Mouse (Mus musculus): ENCODE measurements around the gene Tmem245. TPM values are rescaled to one million over a fixed set of nuclear protein-coding genes. Genes with fewer than 3 reads are reported as not detected.
"Not testable (repeated sequence)": the region's sequence is repeated elsewhere in the genome, so short reads cannot be mapped to it uniquely, and the experiment has no call there.

Tmem245 gene
- total RNA-seq, 2 experiments from 2014 or later, result 48.4 to 52.9 TPM

GRCm38 (mm10) chr4:56926971-56927370, 20.3 kb downstream of the Tmem245 start:
- DNase-seq, result peak; percentile 26 to 33

- DNase-seq, result no peak
These were observed 25.0 kb downstream of the Tmem245 start for GRCm38 (mm10) chr4:56922229-56922628.

GRCm38 (mm10) chr4:56915732-56916325, 31.4 kb downstream of the Tmem245 start:
- DNase-seq, result no peak

- DNase-seq, result no peak
These were observed 32.5 kb downstream of the Tmem245 start for GRCm38 (mm10) chr4:56914761-56915160.

- DNase-seq, result no peak
These were observed 32.9 kb downstream of the Tmem245 start for GRCm38 (mm10) chr4:56914338-56914737.

GRCm38 (mm10) chr4:56912382-56913001, 34.7 kb downstream of the Tmem245 start:
- DNase-seq, result no peak

GRCm38 (mm10) chr4:56909568-56909967, 37.7 kb downstream of the Tmem245 start:
- no peak for DNase-seq

- DNase-seq, result no peak
These were observed 39.6 kb downstream of the Tmem245 start for GRCm38 (mm10) chr4:56907671-56908070.

- no peak for DNase-seq
These were observed 40.3 kb downstream of the Tmem245 start for GRCm38 (mm10) chr4:56906926-56907325.

- DNase-seq, result no peak
These were observed 41.7 kb downstream of the Tmem245 start for GRCm38 (mm10) chr4:56905507-56905906.

GRCm38 (mm10) chr4:56901671-56902070, 45.6 kb downstream of the Tmem245 start:
- DNase-seq, result no peak

- no peak for DNase-seq
These were observed 48.0 kb downstream of the Tmem245 start for GRCm38 (mm10) chr4:56899216-56899615.

GRCm38 (mm10) chr4:56897511-56897910, 49.7 kb downstream of the Tmem245 start:
- DNase-seq, result no peak

GRCm38 (mm10) chr4:56894196-56894595, 53.0 kb downstream of the Tmem245 start:
- DNase-seq, result no peak

GRCm38 (mm10) chr4:56892501-56893115, 54.6 kb downstream of the Tmem245 start:
- no peak for DNase-seq

- DNase-seq, result peak in 1 of 2 experiments; percentile 19
These were observed 58.8 kb downstream of the Tmem245 start for GRCm38 (mm10) chr4:56888483-56888882.

- no peak for DNase-seq
These were observed 60.8 kb downstream of the Tmem245 start for GRCm38 (mm10) chr4:56886286-56886979.

- DNase-seq, result no peak
These were observed 67.1 kb downstream of the Tmem245 start for GRCm38 (mm10) chr4:56880036-56880703.

GRCm38 (mm10) chr4:56878971-56879370, 68.3 kb downstream of the Tmem245 start:
- DNase-seq, result no peak

- not testable (repeated sequence) for DNase-seq
These were observed 76.7 kb downstream of the Tmem245 start for GRCm38 (mm10) chr4:56870541-56870940.

GRCm38 (mm10) chr4:56867761-56868160, 79.5 kb downstream of the Tmem245 start:
- no peak for DNase-seq

GRCm38 (mm10) chr4:56865971-56866370, 81.3 kb downstream of the Tmem245 start:
- DNase-seq, result peak in 1 of 2 experiments; percentile 16
